Mouse (Mus musculus) T-helper 1 cell (primary cell): ENCODE results near the gene Gna15.

Experiments
- in situ Hi-C: fragments of 300-600 bp; cut with MboI, MseI; formaldehyde crosslinking; loops from one replicate; pipeline ENCODE4 v1.15.1; 2025; ENCODE audit warnings: high pct_unique_total_duplicates

Gna15 gene

GRCm38 (mm10) chr10:81553807-81554755 lies 30.1 kb upstream of the Gna15 start:
- in situ Hi-C loops = no loop called here

GRCm38 (mm10) chr10:81553232-81553631 lies 29.2 kb upstream of the Gna15 start:
- in situ Hi-C loops = no loop called here

GRCm38 (mm10) chr10:81551597-81552102 lies 27.6 kb upstream of the Gna15 start:
- in situ Hi-C loops = no loop called here

- in situ Hi-C loops = no loop called here
These were observed 26.2 kb upstream of the Gna15 start for GRCm38 (mm10) chr10:81550257-81550656.

GRCm38 (mm10) chr10:81548944-81549343 lies 24.9 kb upstream of the Gna15 start:
- in situ Hi-C loops = no loop called here

GRCm38 (mm10) chr10:81546788-81547571 lies 23.0 kb upstream of the Gna15 start:
- in situ Hi-C loops = no loop called here

GRCm38 (mm10) chr10:81546332-81546731 lies 22.3 kb upstream of the Gna15 start:
- in situ Hi-C loops = no loop called here

GRCm38 (mm10) chr10:81545161-81545747 lies 21.2 kb upstream of the Gna15 start, which contains the start of gene Gna11:
TSS of gene Gna11 (minus strand) at chr10:81545190.
- in situ Hi-C loops = no loop called here

- in situ Hi-C loops = no loop called here
These were observed 20.5 kb upstream of the Gna15 start for GRCm38 (mm10) chr10:81544296-81545160.

GRCm38 (mm10) chr10:81543633-81544032 lies 19.6 kb upstream of the Gna15 start:
- in situ Hi-C loops = no loop called here

- in situ Hi-C loops = no loop called here
These were observed 18.9 kb upstream of the Gna15 start for GRCm38 (mm10) chr10:81542727-81543460.

GRCm38 (mm10) chr10:81541803-81542202 lies 17.8 kb upstream of the Gna15 start:
- in situ Hi-C loops = no loop called here

- in situ Hi-C loops = no loop called here
These were observed 17.3 kb upstream of the Gna15 start for GRCm38 (mm10) chr10:81541363-81541762.

GRCm38 (mm10) chr10:81538321-81539048 lies 14.5 kb upstream of the Gna15 start:
- in situ Hi-C loops = no loop called here

GRCm38 (mm10) chr10:81537429-81537828 lies 13.4 kb upstream of the Gna15 start:
- in situ Hi-C loops = no loop called here

- in situ Hi-C loops = no loop called here
These were observed 12.7 kb upstream of the Gna15 start for GRCm38 (mm10) chr10:81536734-81537133.

GRCm38 (mm10) chr10:81534826-81535225 lies 10.8 kb upstream of the Gna15 start:
- in situ Hi-C loops = loop anchor here (5.0 kb wide), 1 partner anchor 143 kb away; the partner anchor contains the start of gene Smim24

GRCm38 (mm10) chr10:81526779-81527178 lies 2.8 kb upstream of the Gna15 start:
- in situ Hi-C loops = no loop called here

GRCm38 (mm10) chr10:81525017-81525694 lies 1.1 kb upstream of the Gna15 start:
- in situ Hi-C loops = no loop called here
